Mouse (Mus musculus): ENCODE results near the gene Pip.

The Pip gene

DNA sequence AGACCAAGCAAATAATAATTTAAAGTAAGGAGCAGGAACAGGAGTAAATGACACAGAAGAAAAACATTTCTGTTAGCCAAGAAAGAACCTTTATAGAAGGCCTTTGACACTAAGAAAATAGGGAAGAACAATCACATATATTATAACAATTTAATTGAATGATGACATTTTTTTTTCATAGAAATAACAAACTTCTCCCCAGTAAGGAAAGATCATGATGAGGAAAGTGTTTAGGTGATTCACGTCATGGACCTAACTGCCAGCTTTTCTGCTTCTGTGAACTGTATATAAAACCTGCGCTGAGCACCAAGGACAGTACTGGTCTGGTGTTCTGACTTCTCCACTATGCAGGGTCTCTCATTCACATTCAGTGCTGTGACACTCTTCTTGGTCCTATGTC, at the start of gene Pip:
Pip (plus strand) TSS at position 301 of the 400 bp plus-strand sequence.
- no peak for DNase-seq (ENCODE audit: low read depth)

GRCm38 (mm10) chr6:41824086-41824485, 23.2 kb upstream of the Pip start:
- DNase-seq (ENCODE audit: low read depth), result no peak

DNA sequence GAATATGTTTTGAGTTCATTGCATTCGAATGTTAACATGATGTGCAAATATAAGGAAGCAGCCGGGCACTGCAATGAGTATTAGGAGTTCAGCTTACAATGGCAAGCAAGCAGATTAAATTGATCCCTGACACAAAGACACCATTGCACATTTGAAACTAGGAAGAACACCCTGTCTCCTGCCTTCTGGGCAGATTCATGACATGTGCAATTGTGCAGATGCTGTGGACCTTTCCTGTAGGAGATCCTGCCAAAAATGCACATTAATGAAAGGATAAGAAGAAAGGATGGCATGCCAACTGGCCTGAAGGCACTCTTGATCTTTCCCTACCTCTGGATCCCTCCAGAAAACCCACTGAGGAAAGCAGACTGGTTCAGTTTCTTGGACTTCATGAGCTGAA, 17.8 kb upstream of the Pip start:
- DNase-seq (ENCODE audit: low read depth), result no peak

DNA sequence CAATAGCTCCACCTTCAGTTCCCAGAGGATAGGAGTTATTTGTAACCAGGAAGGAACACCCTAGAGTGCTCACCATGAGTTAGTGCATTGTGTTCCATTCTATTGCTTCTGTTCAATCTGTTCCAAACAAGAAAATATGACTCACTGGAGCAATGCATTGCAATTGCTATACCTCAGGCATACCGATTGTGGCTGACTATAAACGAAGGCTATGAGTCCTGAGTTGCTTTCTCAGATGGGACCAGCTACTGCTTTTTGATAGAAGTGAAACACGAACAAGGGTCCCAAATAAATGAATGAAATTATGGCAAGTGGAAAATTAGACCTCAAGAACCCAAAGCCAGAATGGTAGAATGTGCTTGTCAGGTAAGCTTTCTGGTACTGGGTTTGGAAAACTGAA, 5.4 kb downstream of the Pip start, which contains the start of gene Sval2:
Sval2 (plus strand) TSS at position 301 of the 400 bp plus-strand sequence.
- no peak for DNase-seq (ENCODE audit: low read depth)

DNA sequence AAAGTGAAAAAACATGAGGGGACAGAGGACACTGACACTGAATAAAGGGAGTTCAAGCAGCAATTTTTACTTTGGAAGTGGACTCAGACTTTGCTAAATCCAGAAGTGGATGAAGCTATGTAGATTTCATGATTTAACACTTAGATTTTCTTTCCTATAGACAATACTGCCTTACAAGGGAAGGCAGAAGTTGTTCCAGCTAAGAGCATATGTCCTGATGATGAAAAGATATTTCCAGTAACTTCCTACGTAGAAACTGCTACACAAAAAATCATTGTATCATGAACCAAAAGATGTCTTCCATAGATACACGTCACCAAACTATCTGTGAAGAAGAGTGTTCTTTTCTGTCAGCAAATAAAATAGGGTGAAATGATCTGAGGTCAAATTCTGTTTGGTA, 16.7 kb downstream of the Pip start:
- no peak for DNase-seq (ENCODE audit: low read depth)
